Comparison of ENCODE assay signal across 7 mouse cellular contexts in the genomic region with DNA sequence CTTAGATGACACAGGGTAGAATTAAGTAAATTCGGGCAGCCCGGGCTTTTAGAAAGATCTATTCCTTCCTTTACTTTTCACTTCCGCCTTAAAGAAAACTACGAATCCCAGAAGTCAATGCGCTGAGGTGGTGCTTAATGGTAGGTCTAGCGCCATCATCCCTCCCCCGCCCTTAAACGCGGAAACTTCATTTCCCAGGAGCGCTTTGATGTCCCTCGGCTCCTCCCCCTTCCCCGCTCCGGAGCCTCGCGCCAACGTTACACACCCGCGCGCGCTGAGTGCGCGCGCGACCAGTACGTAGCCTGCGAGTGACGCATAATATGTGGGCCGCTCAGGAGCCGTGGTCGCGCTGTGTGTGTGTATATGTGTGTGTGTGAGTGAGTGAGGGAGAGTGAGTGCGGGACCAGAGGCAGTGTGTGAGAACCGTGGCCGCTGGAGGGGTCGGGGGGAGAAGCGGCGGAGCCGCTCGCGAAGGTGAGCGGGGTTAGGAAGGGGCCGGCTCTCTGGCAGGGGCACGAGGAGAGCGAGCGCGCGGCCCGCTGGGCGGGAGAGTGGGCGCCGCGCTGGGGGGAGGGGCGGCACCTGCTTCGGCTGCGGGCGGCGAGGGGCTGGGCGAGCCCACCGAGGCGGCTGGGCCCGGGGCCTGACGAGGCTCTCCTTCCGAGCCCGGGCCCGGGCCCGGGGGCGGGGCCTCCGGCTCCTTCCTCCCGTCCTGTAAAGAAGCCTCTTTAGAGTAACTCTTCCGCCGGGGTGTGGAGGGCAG. TPM values are rescaled to one million over a fixed set of nuclear protein-coding genes. Genes with fewer than 3 reads are reported as not detected.
DNase-seq lines count a peak whose midpoint lies in the region; ATAC-seq lines count a peak whose summit lies in the region.

A gene (plus strand): TSS at position 257 of the 763 bp plus-strand sequence.

- H3K4me3 ChIP-seq in intestine, embryonic 16.5 days (ENCODE audit: low read length): peak within 1 kb of the TSS; percentile 96
- peak within 1 kb of the TSS; percentile 77 for H3K4me3 ChIP-seq in midbrain, embryonic 11.5 days (ENCODE audit: low read depth, low read length)

- H3K9me3 ChIP-seq in intestine, embryonic 16.5 days (ENCODE audit: control insufficient read depth, low read length): no peaks in the 10 kb centered on the region
- H3K9me3 ChIP-seq in midbrain, embryonic 11.5 days (ENCODE audit: control insufficient read depth, low read length): no peaks in the 10 kb centered on the region

- ATAC-seq in intestine, embryonic 16.5 days: peak; percentile 97
- peak; percentile 97 for ATAC-seq in midbrain, embryonic 11.5 days (ENCODE audit: low FRiP score)

- peak; percentile 92 for DNase-seq in adrenal gland, adult 8-10 months
- DNase-seq in embryo, embryonic 9.5 days (ENCODE audit: extremely low spot score): peak; percentile 94
- DNase-seq in gastrocnemius, postnatal 4 days (ENCODE audit: low spot score in 2 of 2): peak; percentile 69 to 91
- peak; percentile 87 to 89 for DNase-seq in left cerebral cortex, postnatal 36 days (ENCODE audit: low spot score in 2 of 2)
- peak; percentile 100 for DNase-seq in midbrain, embryonic 11.5 days (ENCODE audit: low spot score, missing footprints)
- DNase-seq in skeletal muscle tissue, adult 2 months (ENCODE audit: low read depth, low spot score): peak; percentile 96

- peak within 1 kb of the TSS; percentile 94 for H3K27ac ChIP-seq in intestine, embryonic 16.5 days (ENCODE audit: low read length)
- peak within 1 kb of the TSS; percentile 85 for H3K27ac ChIP-seq in midbrain, embryonic 11.5 days (ENCODE audit: low read depth, low read length)

- peak within 1 kb of the TSS; percentile 92 for H3K9ac ChIP-seq in intestine, embryonic 16.5 days (ENCODE audit: low read depth, low read length)
- H3K9ac ChIP-seq in midbrain, embryonic 11.5 days (ENCODE audit: low read length): peak within 1 kb of the TSS; percentile 87

- no peaks in the 10 kb centered on the region for H3K36me3 ChIP-seq in intestine, embryonic 16.5 days (ENCODE audit: control insufficient read depth, insufficient read depth, low read length)
- no peaks in the 10 kb centered on the region for H3K36me3 ChIP-seq in midbrain, embryonic 11.5 days (ENCODE audit: control insufficient read depth, insufficient read depth, low read length)

- H3K27me3 ChIP-seq in intestine, embryonic 16.5 days (replicated peaks; ENCODE audit: control insufficient read depth, insufficient read depth, low read length): no peaks in the 10 kb centered on the region
- no peaks in the 10 kb centered on the region for H3K27me3 ChIP-seq in midbrain, embryonic 11.5 days (ENCODE audit: control insufficient read depth, insufficient read depth, low read length)

- H3K4me1 ChIP-seq in intestine, embryonic 16.5 days (ENCODE audit: control insufficient read depth, insufficient read depth, low read length): no peaks in the 10 kb centered on the region
- H3K4me1 ChIP-seq in midbrain, embryonic 11.5 days (ENCODE audit: control insufficient read depth, insufficient read depth, low read length): no peaks in the 10 kb centered on the region; the same call in 1 of the 2 replicates

- intact Hi-C loops in left cerebral cortex, postnatal 36 days (cut with DNase I): loop anchor here (2.0 kb wide), 1 partner anchor 137 kb away; a partner anchor contains a TSS

- under 1% methylated on average over 58 of the region's 71 CpGs for WGBS in intestine, embryonic 16.5 days
- under 1% methylated on average over 59 of the region's 71 CpGs for WGBS in midbrain, embryonic 11.5 days

- H3K4me2 ChIP-seq in intestine, embryonic 16.5 days (ENCODE audit: low read depth, low read length): peak within 1 kb of the TSS; percentile 54
- peak within 1 kb of the TSS; percentile 79 for H3K4me2 ChIP-seq in midbrain, embryonic 11.5 days

RNA-seq across cellular contexts. Expression of the gene that starts here (rescaled TPM):
- total RNA-seq in adrenal gland, adult 8-10 months (2022): 10 to 100 TPM; 32.4 to 50.2 (median 37.7) TPM
- total RNA-seq in gastrocnemius, postnatal 4 days (2021): 10 to 100 TPM; 16.9 to 22.7 TPM
- polyA plus RNA-seq in intestine, embryonic 16.5 days (2015; fragmentation: Nextera tagmentation; extraction: Ambion mirVana): 17.0 and 18.2 TPM in 2 replicates
- total RNA-seq in left cerebral cortex, postnatal 36 days (2021): 10 to 100 TPM; 31.0 to 33.5 TPM
- 28.6 and 37.7 TPM in 2 replicates for polyA plus RNA-seq in midbrain, embryonic 11.5 days (2014; fragmentation: Nextera tagmentation; extraction: Ambion mirVana)

Comparison
In these comparisons a context has a peak if more than half of its experiments do, and no peak if none do; other contexts are left out.
1. Peak in every context shown above with its lines: DNase-seq, ATAC-seq, H3K4me3 ChIP-seq and H3K27ac ChIP-seq.